Mouse (Mus musculus): ENCODE results near the gene Acoxl. TPM values are rescaled to one million over a fixed set of nuclear protein-coding genes. Genes with fewer than 3 reads are reported as not detected.
A peak's percentile ranks its signal among the peaks of the same experiment; 100 is the strongest.

Gene Acoxl
- 0.28 and 0.39 TPM in 2 replicates for polyA plus RNA-seq (2015; fragmentation: Nextera tagmentation; extraction: Ambion mirVana)

GRCm38 (mm10) chr2:127838576-127838975 lies at the start of gene Acoxl:
Acoxl (plus strand) TSS chr2:127838876.
- no peak within 1 kb of the TSS for H3K9ac ChIP-seq
- H3K4me2 ChIP-seq: no peak within 1 kb of the TSS
- H3K27ac ChIP-seq: no peak within 1 kb of the TSS
- no peaks in the 10 kb centered on the region for H3K36me3 ChIP-seq
- H3K27me3 ChIP-seq: peaks cover 70% of the 10 kb centered on the region
- ATAC-seq (replicated peaks; ENCODE audit: insufficient number of reproducible peaks, insufficient read depth, low FRiP score, low read depth): no peak
- H3K9me3 ChIP-seq (replicated peaks): no peaks in the 10 kb centered on the region
- H3K4me1 ChIP-seq (replicated peaks): peaks cover 3% of the 10 kb centered on the region; the same call in 1 of the 2 replicates
- 59% methylated on average over 7 of the region's 7 CpGs for WGBS
- no peak within 1 kb of the TSS for H3K4me3 ChIP-seq

- Histone ChIP-seq H3K4me3 (peak overlapping the region; percentile 81), H3K27me3 (no peaks in the 10 kb centered on the region), H3K36me3 (no peaks in the 10 kb centered on the region), H3K27ac (peak overlapping the region; percentile 52; the same call in 1 of the 2 replicates), H3K9ac (peak overlapping the region; percentile 78), H3K9me3 (replicated peaks) (no peaks in the 10 kb centered on the region), H3K4me2 (peak overlapping the region; percentile 83), H3K4me1 (replicated peaks) (peaks cover 21% of the 10 kb centered on the region)
- WGBS: 5% methylated on average over 11 of the region's 11 CpGs
- ATAC-seq (replicated peaks; ENCODE audit: insufficient number of reproducible peaks, insufficient read depth, low FRiP score, low read depth): no peak
These were observed 49.5 kb upstream of the Acoxl start for GRCm38 (mm10) chr2:127789138-127789537.

GRCm38 (mm10) chr2:127789651-127790270 lies 48.9 kb upstream of the Acoxl start:
- peak overlapping the region; percentile 83 for H3K4me2 ChIP-seq
- H3K9ac ChIP-seq: no peak overlapping the region
- peak overlapping the region; percentile 81 for H3K4me3 ChIP-seq
- H3K36me3 ChIP-seq: no peaks in the 10 kb centered on the region
- no peaks in the 10 kb centered on the region for H3K27me3 ChIP-seq
- H3K9me3 ChIP-seq (replicated peaks): no peaks in the 10 kb centered on the region
- H3K4me1 ChIP-seq (replicated peaks): peaks cover 21% of the 10 kb centered on the region
- no peak for ATAC-seq (replicated peaks; ENCODE audit: insufficient number of reproducible peaks, insufficient read depth, low FRiP score, low read depth)
- no peak overlapping the region for H3K27ac ChIP-seq
- WGBS: 28% methylated on average over 9 of the region's 9 CpGs

GRCm38 (mm10) chr2:127791919-127792603 lies 46.6 kb upstream of the Acoxl start, which contains the start of gene Mtln:
Mtln (minus strand) TSS chr2:127792488.
- under 1% methylated on average over 37 of the region's 37 CpGs for WGBS
- Histone ChIP-seq H3K36me3 (no peaks in the 10 kb centered on the region), H3K4me3 (peak within 1 kb of the TSS; percentile 63), H3K9me3 (replicated peaks) (no peaks in the 10 kb centered on the region), H3K27ac (peak within 1 kb of the TSS; percentile 83), H3K4me2 (peak within 1 kb of the TSS; percentile 70), H3K4me1 (replicated peaks) (peaks cover 21% of the 10 kb centered on the region), H3K9ac (peak within 1 kb of the TSS; percentile 63), H3K27me3 (no peaks in the 10 kb centered on the region)
- peak; percentile 94 for ATAC-seq (replicated peaks; ENCODE audit: insufficient number of reproducible peaks, insufficient read depth, low FRiP score, low read depth)

- Histone ChIP-seq H3K4me2 (peak within 1 kb of the TSS; percentile 77), H3K9ac (peak within 1 kb of the TSS; percentile 43), H3K27me3 (peaks cover 13% of the 10 kb centered on the region; the same call in 1 of the 2 replicates), H3K9me3 (replicated peaks) (no peaks in the 10 kb centered on the region), H3K4me3 (peak within 1 kb of the TSS; percentile 71), H3K36me3 (peaks cover 6% of the 10 kb centered on the region; the same call in 1 of the 2 replicates), H3K27ac (0 out of 2 replicates have a peak within 1 kb of the TSS, but pooled peaks have one; percentile 6), H3K4me1 (replicated peaks) (peaks cover 11% of the 10 kb centered on the region)
- under 1% methylated on average over 56 of the region's 56 CpGs for WGBS
- ATAC-seq (replicated peaks; ENCODE audit: insufficient number of reproducible peaks, insufficient read depth, low FRiP score, low read depth): peak; percentile 95
These were observed 7.1 kb upstream of the Acoxl start, which contains the start of gene Bub1 for GRCm38 (mm10) chr2:127831401-127832102. Bub1 (minus strand) TSS chr2:127831865.

- H3K9ac ChIP-seq: 0 out of 2 replicates have a peak overlapping the region, but pooled peaks have one; percentile 6
- ATAC-seq (replicated peaks; ENCODE audit: insufficient number of reproducible peaks, insufficient read depth, low FRiP score, low read depth): no peak
- H3K27ac ChIP-seq: 0 out of 2 replicates have a peak overlapping the region, but pooled peaks have one; percentile 6
- H3K36me3 ChIP-seq: peaks cover under 1% of the 10 kb centered on the region; the same call in 1 of the 2 replicates
- no peaks in the 10 kb centered on the region for H3K9me3 ChIP-seq (replicated peaks)
- H3K27me3 ChIP-seq: peaks cover 17% of the 10 kb centered on the region
- H3K4me2 ChIP-seq: peak overlapping the region; percentile 77
- H3K4me3 ChIP-seq: peak overlapping the region; percentile 71
- peaks cover 11% of the 10 kb centered on the region for H3K4me1 ChIP-seq (replicated peaks)
- 39% methylated on average over 11 of the region's 11 CpGs for WGBS
These were observed 6.4 kb upstream of the Acoxl start for GRCm38 (mm10) chr2:127832103-127832832.

- H3K9me3 ChIP-seq (replicated peaks): no peaks in the 10 kb centered on the region
- H3K4me2 ChIP-seq: no peak overlapping the region
- ATAC-seq (replicated peaks; ENCODE audit: insufficient number of reproducible peaks, insufficient read depth, low FRiP score, low read depth): no peak
- peaks cover 23% of the 10 kb centered on the region for H3K27me3 ChIP-seq
- H3K27ac ChIP-seq: no peak overlapping the region
- WGBS: 19% methylated on average over 2 of the region's 2 CpGs
- H3K4me3 ChIP-seq: no peak overlapping the region
- H3K36me3 ChIP-seq: no peaks in the 10 kb centered on the region
- peaks cover 11% of the 10 kb centered on the region for H3K4me1 ChIP-seq (replicated peaks)
- H3K9ac ChIP-seq: no peak overlapping the region
These were observed 5.9 kb upstream of the Acoxl start for GRCm38 (mm10) chr2:127832833-127833190.

GRCm38 (mm10) chr2:127839425-127839824 lies 749 bp downstream of the Acoxl start:
- 16% methylated on average over 11 of the region's 11 CpGs for WGBS
- H3K27me3 ChIP-seq: peaks cover 66% of the 10 kb centered on the region
- ATAC-seq (replicated peaks; ENCODE audit: insufficient number of reproducible peaks, insufficient read depth, low FRiP score, low read depth): no peak
- H3K9me3 ChIP-seq (replicated peaks): no peaks in the 10 kb centered on the region
- H3K27ac ChIP-seq: no peak overlapping the region
- no peak overlapping the region for H3K4me3 ChIP-seq
- no peak overlapping the region for H3K9ac ChIP-seq
- no peaks in the 10 kb centered on the region for H3K36me3 ChIP-seq
- no peak overlapping the region for H3K4me2 ChIP-seq
- H3K4me1 ChIP-seq (replicated peaks): peaks cover 3% of the 10 kb centered on the region; the same call in 1 of the 2 replicates

- Histone ChIP-seq H3K27ac (no peak overlapping the region), H3K4me2 (no peak overlapping the region), H3K4me3 (no peak overlapping the region), H3K9me3 (replicated peaks) (no peaks in the 10 kb centered on the region), H3K4me1 (replicated peaks) (peaks cover 3% of the 10 kb centered on the region; the same call in 1 of the 2 replicates), H3K36me3 (no peaks in the 10 kb centered on the region), H3K27me3 (peaks cover 70% of the 10 kb centered on the region), H3K9ac (no peak overlapping the region)
- no peak for ATAC-seq (replicated peaks; ENCODE audit: insufficient number of reproducible peaks, insufficient read depth, low FRiP score, low read depth)
- WGBS: 71% methylated on average over 1 of the region's 1 CpGs
These were observed 2.7 kb downstream of the Acoxl start for GRCm38 (mm10) chr2:127841402-127841801.

- no peak for ATAC-seq (replicated peaks; ENCODE audit: insufficient number of reproducible peaks, insufficient read depth, low FRiP score, low read depth)
- no peaks in the 10 kb centered on the region for H3K9me3 ChIP-seq (replicated peaks)
- no peaks in the 10 kb centered on the region for H3K36me3 ChIP-seq
- WGBS: 61% methylated on average over 3 of the region's 3 CpGs
- H3K27me3 ChIP-seq: peaks cover 69% of the 10 kb centered on the region
- H3K4me2 ChIP-seq: no peak overlapping the region
- no peak overlapping the region for H3K9ac ChIP-seq
- H3K4me1 ChIP-seq (replicated peaks): peaks cover 3% of the 10 kb centered on the region; the same call in 1 of the 2 replicates
- no peak overlapping the region for H3K4me3 ChIP-seq
- no peak overlapping the region for H3K27ac ChIP-seq
These were observed 3.7 kb downstream of the Acoxl start for GRCm38 (mm10) chr2:127842421-127842820.
